Mouse (Mus musculus) bone marrow macrophage, adult 2 months (primary cell): ENCODE data around the gene Miga1. TPM values are rescaled to one million over a fixed set of nuclear protein-coding genes. Genes with fewer than 3 reads are reported as not detected.

ENCODE experiments used
- H3K27ac ChIP-seq: 2 replicates; pipeline ENCODE4 v1.5.1; 2012; ENCODE audit warnings: low read depth, low read length; ENCODE audit not compliant: insufficient read depth
- H3K4me1 ChIP-seq: 2 replicates; pipeline ENCODE4 v1.6.1; 2012; ENCODE audit warnings: low read length; ENCODE audit not compliant: control insufficient read depth, insufficient read depth
- H3K4me3 ChIP-seq: 2 replicates; pipeline ENCODE4 v1.5.1; 2012; ENCODE audit warnings: mild to moderate bottlenecking, low read length, moderate library complexity; ENCODE audit not compliant: insufficient read depth
- CTCF ChIP-seq: IDR thresholded peaks from 2 replicates; pipeline ENCODE4 v1.5.1; 2012; ENCODE audit warnings: low read depth, mild to moderate bottlenecking, low read length, moderate library complexity
- POLR2A ChIP-seq: IDR thresholded peaks from 2 replicates; pipeline ENCODE4 v1.6.1; 2012; ENCODE audit warnings: mild to moderate bottlenecking, low read depth, low read length, borderline replicate concordance
- polyA plus RNA-seq: library from polyadenylated mRNA; stranded (reverse); fragments of >200 nt; gene quantifications from 2 replicates; pipeline ENCODE4 v1.2.4, GENCODE M21; 2012; ENCODE audit not compliant: missing spikeins, insufficient read depth, insufficient read length

Miga1 gene
- polyA plus RNA-seq, 1 experiment: 4.8 TPM

DNA sequence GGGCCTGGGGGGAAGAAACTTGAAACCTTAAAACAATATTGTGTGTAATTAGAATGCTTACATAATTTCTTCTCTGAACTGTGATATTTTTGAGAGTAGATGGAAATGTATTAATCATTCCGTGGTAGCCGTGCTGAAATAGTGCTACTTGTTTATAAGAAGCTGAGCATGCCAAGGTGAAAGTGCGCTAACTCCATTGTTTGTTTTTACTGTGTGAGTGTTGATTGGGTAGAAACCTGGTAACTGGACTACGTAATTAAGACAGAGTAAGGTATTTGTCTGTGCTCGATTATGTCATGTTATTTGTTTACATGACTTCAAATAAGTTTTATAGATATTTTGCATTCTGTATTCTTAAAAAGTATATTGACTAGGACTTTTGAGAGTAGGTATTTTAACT lies 110.9 kb downstream of the Miga1 start:
- no peaks in the 10 kb centered on the region for H3K4me1 ChIP-seq
- H3K27ac ChIP-seq: no peak overlapping the region
- H3K4me3 ChIP-seq: no peak overlapping the region
- TF ChIP-seq CTCF (no peak), POLR2A (no peak)

- Histone ChIP-seq H3K4me1 (no peaks in the 10 kb centered on the region), H3K4me3 (no peak overlapping the region), H3K27ac (no peak overlapping the region)
- TF ChIP-seq CTCF (no peak), POLR2A (no peak)
These were observed 111.4 kb downstream of the Miga1 start for GRCm38 (mm10) chr3:152228843-152229242.

GRCm38 (mm10) chr3:152225906-152226305 lies 114.3 kb downstream of the Miga1 start:
- TF ChIP-seq POLR2A (no peak), CTCF (no peak)
- Histone ChIP-seq H3K4me3 (no peak overlapping the region), H3K27ac (no peak overlapping the region), H3K4me1 (no peaks in the 10 kb centered on the region)

- TF ChIP-seq POLR2A (no peak), CTCF (no peak)
- no peaks in the 10 kb centered on the region for H3K4me1 ChIP-seq
- H3K27ac ChIP-seq: no peak overlapping the region
- no peak overlapping the region for H3K4me3 ChIP-seq
These were observed 115.3 kb downstream of the Miga1 start for GRCm38 (mm10) chr3:152224918-152225317.

Other genes with a start within 250 kb of the Miga1 start
- gene Gipc2, start 174.2 kb downstream of the Miga1 start, polyA plus RNA-seq: 1.2 TPM in 1 of 2 replicates, not detected in the other
- gene Dnajb4, start 130.1 kb downstream of the Miga1 start, polyA plus RNA-seq: 20.5 and 26.0 TPM in 2 replicates
- 49.4 and 50.8 TPM in 2 replicates for gene Fubp1, start 130.0 kb downstream of the Miga1 start, polyA plus RNA-seq
- 1.5 and 1.6 TPM in 2 replicates for gene Nexn, start 74.1 kb downstream of the Miga1 start, polyA plus RNA-seq
- gene Usp33, start 6.1 kb upstream of the Miga1 start, polyA plus RNA-seq: 36.1 TPM in 2 replicates
- 32.0 and 40.5 TPM in 2 replicates for gene Zzz3, start 55.1 kb upstream of the Miga1 start, polyA plus RNA-seq